Mouse (Mus musculus) heart, adult 8-10 months (tissue): Measurements from ENCODE around the gene Erfe. TPM values are rescaled to one million over a fixed set of nuclear protein-coding genes. Genes with fewer than 3 reads are reported as not detected.

Experiments used
- DNase-seq: peaks from one replicate; pipeline ENCODE4 v3.0.0; 2022; ENCODE audit warnings: low spot score
- total RNA-seq, 4 experiments: library from RNA; stranded (reverse); gene quantifications; 2 replicates each; pipeline ENCODE4 v1.2.4; 2022

The Erfe gene
- total RNA-seq = under 1 TPM in 1 of 4 experiments, not detected in 3; 0.09 TPM

GRCm38 (mm10) chr1:91366215-91367108 lies at the start of gene Erfe:
Gene Erfe (plus strand): TSS chr1:91366430.
- peak; percentile 42 for DNase-seq

- DNase-seq = no peak
These were observed 48.6 kb upstream of the Erfe start for GRCm38 (mm10) chr1:91317656-91318055.

- DNase-seq = no peak
These were observed 44.3 kb upstream of the Erfe start, which contains the start of gene Espnl for GRCm38 (mm10) chr1:91321760-91322438. Gene Espnl (plus strand): TSS chr1:91322075.

- DNase-seq = no peak
These were observed 41.6 kb upstream of the Erfe start for GRCm38 (mm10) chr1:91324646-91325045.

- DNase-seq = no peak
These were observed 40.7 kb upstream of the Erfe start for GRCm38 (mm10) chr1:91325488-91326042.

GRCm38 (mm10) chr1:91332102-91332501 lies 34.1 kb upstream of the Erfe start:
- no peak for DNase-seq

GRCm38 (mm10) chr1:91333582-91333981 lies 32.6 kb upstream of the Erfe start:
- DNase-seq = no peak

GRCm38 (mm10) chr1:91337355-91337754 lies 28.9 kb upstream of the Erfe start:
- no peak for DNase-seq

GRCm38 (mm10) chr1:91344001-91344400 lies 22.2 kb upstream of the Erfe start:
- no peak for DNase-seq

GRCm38 (mm10) chr1:91344921-91345685 lies 21.1 kb upstream of the Erfe start:
- no peak for DNase-seq

GRCm38 (mm10) chr1:91346892-91347291 lies 19.3 kb upstream of the Erfe start:
- peak; percentile 56 for DNase-seq

- DNase-seq = peak; percentile 31
These were observed 15.4 kb upstream of the Erfe start, which contains the start of gene Klhl30 for GRCm38 (mm10) chr1:91350841-91351240. Gene Klhl30 (plus strand): TSS chr1:91351016.

- DNase-seq = no peak
These were observed 15.0 kb upstream of the Erfe start for GRCm38 (mm10) chr1:91351249-91351648.

- DNase-seq = no peak
These were observed 14.0 kb upstream of the Erfe start for GRCm38 (mm10) chr1:91352277-91352676.

- DNase-seq = no peak
These were observed 10.1 kb upstream of the Erfe start for GRCm38 (mm10) chr1:91356105-91356504.

GRCm38 (mm10) chr1:91362113-91362512 lies 4.1 kb upstream of the Erfe start:
- no peak for DNase-seq

GRCm38 (mm10) chr1:91364822-91365644 lies 1.2 kb upstream of the Erfe start:
- DNase-seq = no peak

GRCm38 (mm10) chr1:91365816-91366214 lies 415 bp upstream of the Erfe start:
- no peak for DNase-seq

GRCm38 (mm10) chr1:91367295-91367694 lies 1.1 kb downstream of the Erfe start:
- no peak for DNase-seq

GRCm38 (mm10) chr1:91369408-91369807 lies 3.2 kb downstream of the Erfe start:
- DNase-seq = no peak

- DNase-seq = no peak
These were observed 3.8 kb downstream of the Erfe start for GRCm38 (mm10) chr1:91370055-91370454.
